ENCODE assay signal across 9 mouse cellular contexts in genomic region chr1:74082841-74083463, GRCm38 (mm10). TPM values are rescaled to one million over a fixed set of nuclear protein-coding genes. Genes with fewer than 3 reads are reported as not detected.
DNase-seq lines count a peak whose midpoint lies in the region; ATAC-seq and TF ChIP-seq lines count a peak whose summit lies in the region.
"Had no signal": no experiment of that assay in that cellular context is flagged by ENCODE, and none has a peak within 500 bp of the region (broad histone marks: within the 10 kb centered on the region; RNA-seq: fewer than 3 reads in every experiment).

No protein-coding gene starts in this region.

- peak; percentile 65 for DNase-seq in hindbrain, embryonic 10.5 days (ENCODE audit: low spot score)
- peak; percentile 75 to 83 for DNase-seq in heart, postnatal 10 days
- peak; percentile 82 for DNase-seq in limb, embryonic 14.5 days (ENCODE audit: low spot score)
- DNase-seq in naive thymus-derived CD4-positive, alpha-beta T cell, adult 2 months (ENCODE audit: low read depth) = peak; percentile 69

- WGBS in hindbrain, embryonic 10.5 days = 16% methylated on average over 6 of the region's 6 CpGs
- WGBS in hindbrain, embryonic 13.5 days = 15% methylated on average over 6 of the region's 6 CpGs
- 21% methylated on average over 6 of the region's 6 CpGs for WGBS in limb, embryonic 14.5 days

- peak; percentile 93 for TF ChIP-seq CTCF in ES-Bruce4 (IDR thresholded peaks at IDR 0.05; ENCODE audit: low read depth, low read length)

- H3K4me3 ChIP-seq in hindbrain, embryonic 10.5 days = no peak overlapping the region
- H3K4me3 ChIP-seq in hindbrain, embryonic 13.5 days = no peak overlapping the region
- no peak overlapping the region for H3K4me3 ChIP-seq in ES-Bruce4 (ENCODE audit: low read depth, low read length)
- H3K4me3 ChIP-seq in limb, embryonic 14.5 days (replicated peaks; ENCODE audit: low read length) = no peak overlapping the region
- H3K4me3 ChIP-seq: neural tube, embryonic 12.5 days had no signal

- no peak overlapping the region for H3K4me2 ChIP-seq in hindbrain, embryonic 13.5 days
- no peak overlapping the region for H3K4me2 ChIP-seq in limb, embryonic 14.5 days (replicated peaks; ENCODE audit: low read depth, low read length, severe bottlenecking)
- H3K4me2 ChIP-seq: neural tube, embryonic 12.5 days had no signal

- no peak overlapping the region for H3K27ac ChIP-seq in hindbrain, embryonic 10.5 days
- no peak overlapping the region for H3K27ac ChIP-seq in hindbrain, embryonic 13.5 days
- no peak overlapping the region for H3K27ac ChIP-seq in ES-Bruce4 (ENCODE audit: insufficient read depth, low read length)
- peak overlapping the region; percentile 59; the same call in 1 of the 2 replicates for H3K27ac ChIP-seq in limb, embryonic 14.5 days (replicated peaks; ENCODE audit: low read depth, low read length)
- H3K27ac ChIP-seq: neural tube, embryonic 12.5 days had no signal

- ATAC-seq in hindbrain, embryonic 13.5 days (ENCODE audit: low FRiP score) = no peak
- ATAC-seq in common myeloid progenitor, adult 5-6 weeks (replicated peaks; ENCODE audit: low read depth, poor library complexity, severe bottlenecking) = peak; percentile 62
- ATAC-seq in limb, embryonic 14.5 days (ENCODE audit: low FRiP score, low read depth) = peak; percentile 20; the same call in 1 of the 2 replicates
- no peak for ATAC-seq in activated CD4-positive, CD25-positive, alpha-beta regulatory T cell, adult 4 months

- no peak for TF ChIP-seq POLR2A in ES-Bruce4 (IDR thresholded peaks at IDR 0.05; ENCODE audit: insufficient read depth, low read length)
- TF ChIP-seq POLR2A in limb, embryonic 14.5 days (IDR thresholded peaks at IDR 0.05; ENCODE audit: borderline replicate concordance, extremely low read depth, insufficient read depth, insufficient read length) = no peak

- 0 out of 2 replicates have a peak, but pooled peaks cover 4% of the 10 kb centered on the region for H3K36me3 ChIP-seq in hindbrain, embryonic 10.5 days
- H3K36me3 ChIP-seq in hindbrain, embryonic 13.5 days = no peaks in the 10 kb centered on the region
- no peaks in the 10 kb centered on the region for H3K36me3 ChIP-seq in ES-Bruce4 (ENCODE audit: control insufficient read depth, insufficient read depth, low read length, poor library complexity, severe bottlenecking)
- H3K36me3 ChIP-seq in limb, embryonic 14.5 days (ENCODE audit: control insufficient read depth, insufficient read depth, low read length) = peaks cover 5% of the 10 kb centered on the region
- H3K36me3 ChIP-seq: neural tube, embryonic 12.5 days had no signal

- no peaks in the 10 kb centered on the region for H3K9me3 ChIP-seq in hindbrain, embryonic 10.5 days
- H3K9me3 ChIP-seq in hindbrain, embryonic 13.5 days = no peaks in the 10 kb centered on the region
- H3K9me3 ChIP-seq in ES-Bruce4 (replicated peaks; ENCODE audit: control insufficient read depth, insufficient read depth, low read length, poor library complexity, severe bottlenecking) = no peaks in the 10 kb centered on the region
- no peaks in the 10 kb centered on the region for H3K9me3 ChIP-seq in limb, embryonic 14.5 days (ENCODE audit: control insufficient read depth, low read length)
- H3K9me3 ChIP-seq: neural tube, embryonic 12.5 days had no signal

- no peak for TF ChIP-seq EP300 in ES-Bruce4 (IDR thresholded peaks at IDR 0.05; ENCODE audit: insufficient read depth, low read depth, low read length)

- intact Hi-C loops in heart, postnatal 10 days (cut with DNase I) = loop anchor here (1.0 kb wide), 2 partner anchors 42 to 182 kb away; partner anchors contain the start of gene Rufy4

- peaks cover 9% of the 10 kb centered on the region; the same call in 1 of the 2 replicates for H3K27me3 ChIP-seq in hindbrain, embryonic 10.5 days (ENCODE audit: insufficient read depth, poor library complexity, severe bottlenecking)
- H3K27me3 ChIP-seq in hindbrain, embryonic 13.5 days = no peaks in the 10 kb centered on the region
- no peaks in the 10 kb centered on the region for H3K27me3 ChIP-seq in ES-Bruce4 (ENCODE audit: control insufficient read depth, insufficient read depth, low read length, poor library complexity, severe bottlenecking)
- H3K27me3 ChIP-seq in limb, embryonic 14.5 days (ENCODE audit: control insufficient read depth, insufficient read depth, low read length) = no peaks in the 10 kb centered on the region
- H3K27me3 ChIP-seq: neural tube, embryonic 12.5 days had no signal

- no peak overlapping the region for H3K9ac ChIP-seq in hindbrain, embryonic 13.5 days
- H3K9ac ChIP-seq in ES-Bruce4 (ENCODE audit: low read depth, poor library complexity, severe bottlenecking) = no peak overlapping the region
- no peak overlapping the region for H3K9ac ChIP-seq in limb, embryonic 14.5 days (ENCODE audit: low read depth, low read length, severe bottlenecking)
- H3K9ac ChIP-seq: neural tube, embryonic 12.5 days had no signal

- peaks cover 50% of the 10 kb centered on the region for H3K4me1 ChIP-seq in hindbrain, embryonic 10.5 days (replicated peaks)
- H3K4me1 ChIP-seq in hindbrain, embryonic 13.5 days (replicated peaks) = peaks cover 27% of the 10 kb centered on the region
- H3K4me1 ChIP-seq in ES-Bruce4 (ENCODE audit: control insufficient read depth, insufficient read depth, low read length) = no peaks in the 10 kb centered on the region
- H3K4me1 ChIP-seq in limb, embryonic 14.5 days (ENCODE audit: control insufficient read depth, insufficient read depth, low read length) = peaks cover 27% of the 10 kb centered on the region

RNA-seq across cellular contexts. Expression of gene Tns1, which starts 41.3 kb away (rescaled TPM):
- polyA plus RNA-seq in hindbrain, embryonic 10.5 days (2016; fragmentation: Nextera tagmentation; extraction: Ambion mirVana) = 15.1 and 15.3 TPM in 2 replicates
- 10.3 and 13.0 TPM in 2 replicates for polyA plus RNA-seq in hindbrain, embryonic 13.5 days (2015; fragmentation: Nextera tagmentation; extraction: Ambion mirVana)
- 6.5 and 9.0 TPM in 2 replicates for polyA plus RNA-seq in ES-Bruce4 (2011; ENCODE audit: insufficient read depth, insufficient read length, low read depth, missing spikeins)
- 15.4 and 39.4 TPM in 2 replicates for total RNA-seq in common myeloid progenitor, adult 5-6 weeks (2017)
- 100 to 1,000 TPM; 532 to 688 TPM for total RNA-seq in heart, postnatal 10 days (2021)
- 38.0 and 67.2 TPM in 2 replicates for polyA plus RNA-seq in limb, embryonic 14.5 days (2012; rRNA removed)
- polyA plus RNA-seq in limb, embryonic 14.5 days (2014; fragmentation: Nextera tagmentation; extraction: Ambion mirVana) = 51.3 and 55.9 TPM in 2 replicates
- 10 to 100 TPM; 21.7 to 23.3 TPM for polyA plus RNA-seq in activated CD4-positive, CD25-positive, alpha-beta regulatory T cell, adult 4 months (2017; shearing (Covaris generic))

RNA-seq across cellular contexts. Expression of gene Rufy4, which starts 42.4 kb away (rescaled TPM):
- polyA plus RNA-seq in hindbrain, embryonic 10.5 days (2016; fragmentation: Nextera tagmentation; extraction: Ambion mirVana) = 0.31 and 0.37 TPM in 2 replicates
- 0.57 and 0.60 TPM in 2 replicates for polyA plus RNA-seq in hindbrain, embryonic 13.5 days (2015; fragmentation: Nextera tagmentation; extraction: Ambion mirVana)
- polyA plus RNA-seq in ES-Bruce4 (2011; ENCODE audit: insufficient read depth, insufficient read length, low read depth, missing spikeins) = not detected in 2 replicates
- total RNA-seq in common myeloid progenitor, adult 5-6 weeks (2017) = 3.8 and 4.0 TPM in 2 replicates
- total RNA-seq in heart, postnatal 10 days (2021) = 1 to 10 TPM; 1.2 to 1.5 TPM
- 0.65 and 0.72 TPM in 2 replicates for polyA plus RNA-seq in limb, embryonic 14.5 days (2012; rRNA removed)
- 0.46 and 0.48 TPM in 2 replicates for polyA plus RNA-seq in limb, embryonic 14.5 days (2014; fragmentation: Nextera tagmentation; extraction: Ambion mirVana)
- not detected for polyA plus RNA-seq in activated CD4-positive, CD25-positive, alpha-beta regulatory T cell, adult 4 months (2017; shearing (Covaris generic))

Comparison
In these comparisons a context has a peak if more than half of its experiments do, and no peak if none do; other contexts are left out.
1. ATAC-seq: peak in common myeloid progenitor, adult 5-6 weeks (single experiment) and limb, embryonic 14.5 days (single experiment); none in hindbrain, embryonic 13.5 days (single experiment) and activated CD4-positive, CD25-positive, alpha-beta regulatory T cell, adult 4 months (single experiment).
2. Peak in every context shown above with its lines, with median percentiles within 50 percentile points of each other: DNase-seq.